Mouse (Mus musculus): ENCODE measurements around the gene Pmepa1. TPM values are rescaled to one million over a fixed set of nuclear protein-coding genes. Genes with fewer than 3 reads are reported as not detected.
A peak's percentile ranks its signal among the peaks of the same experiment; 100 is the strongest.

Gene Pmepa1
- total RNA-seq, 2 experiments from 2014 or later = 40.5 to 44.0 TPM

GRCm38 (mm10) chr2:173242874-173243273 lies 33.5 kb downstream of the Pmepa1 start:
- intact Hi-C loops (cut with DNase I) = no loop called here
- peak in 1 of 2 experiments; percentile 18 for DNase-seq (ENCODE audit: extremely low spot score in 1 of 2, low spot score in 2 of 2)

DNA sequence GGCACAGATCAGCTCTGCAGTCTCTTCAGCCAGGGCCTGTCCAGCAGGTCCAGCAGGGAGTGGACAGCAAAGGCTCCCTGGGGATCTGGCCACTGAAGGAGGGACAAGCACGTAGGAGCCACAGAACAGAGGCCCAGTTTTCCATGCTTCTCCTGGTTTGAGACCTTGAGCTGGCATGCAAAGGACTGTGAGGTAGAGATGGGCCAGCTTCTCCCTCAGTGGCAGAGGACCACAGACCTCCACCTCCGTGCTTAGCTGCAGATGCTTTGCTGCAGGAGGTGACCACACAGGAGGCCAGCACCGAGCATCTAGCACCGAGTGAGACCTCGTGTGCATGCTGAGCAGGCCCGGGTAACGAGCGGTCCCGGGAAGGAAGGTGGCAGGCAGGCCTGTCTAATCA lies 35.6 kb downstream of the Pmepa1 start:
- intact Hi-C loops (cut with DNase I) = no loop called here
- DNase-seq (ENCODE audit: extremely low spot score in 1 of 2, low spot score in 2 of 2) = no peak

DNA sequence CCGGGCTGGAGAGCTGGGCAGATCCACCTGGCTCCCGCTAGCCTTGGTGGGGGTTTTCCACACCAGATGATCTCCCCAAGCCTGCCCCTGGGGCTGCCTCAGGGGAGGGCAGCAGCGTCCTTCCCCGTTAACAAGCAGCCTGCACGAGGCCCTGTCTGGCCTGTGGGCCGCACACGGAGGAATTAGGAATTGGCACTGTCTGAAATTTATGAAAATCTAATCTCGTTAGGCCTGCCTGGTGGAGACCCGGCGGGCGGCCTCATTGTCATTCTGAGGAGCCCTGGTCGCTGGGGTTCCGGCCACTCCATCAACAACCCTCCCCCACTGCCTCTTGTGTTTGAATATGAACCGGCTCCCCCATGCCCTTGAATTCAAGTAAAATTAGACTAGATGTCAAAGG lies 37.8 kb downstream of the Pmepa1 start:
- no peak for DNase-seq (ENCODE audit: extremely low spot score in 1 of 2, low spot score in 2 of 2)
- intact Hi-C loops (cut with DNase I) = no loop called here

DNA sequence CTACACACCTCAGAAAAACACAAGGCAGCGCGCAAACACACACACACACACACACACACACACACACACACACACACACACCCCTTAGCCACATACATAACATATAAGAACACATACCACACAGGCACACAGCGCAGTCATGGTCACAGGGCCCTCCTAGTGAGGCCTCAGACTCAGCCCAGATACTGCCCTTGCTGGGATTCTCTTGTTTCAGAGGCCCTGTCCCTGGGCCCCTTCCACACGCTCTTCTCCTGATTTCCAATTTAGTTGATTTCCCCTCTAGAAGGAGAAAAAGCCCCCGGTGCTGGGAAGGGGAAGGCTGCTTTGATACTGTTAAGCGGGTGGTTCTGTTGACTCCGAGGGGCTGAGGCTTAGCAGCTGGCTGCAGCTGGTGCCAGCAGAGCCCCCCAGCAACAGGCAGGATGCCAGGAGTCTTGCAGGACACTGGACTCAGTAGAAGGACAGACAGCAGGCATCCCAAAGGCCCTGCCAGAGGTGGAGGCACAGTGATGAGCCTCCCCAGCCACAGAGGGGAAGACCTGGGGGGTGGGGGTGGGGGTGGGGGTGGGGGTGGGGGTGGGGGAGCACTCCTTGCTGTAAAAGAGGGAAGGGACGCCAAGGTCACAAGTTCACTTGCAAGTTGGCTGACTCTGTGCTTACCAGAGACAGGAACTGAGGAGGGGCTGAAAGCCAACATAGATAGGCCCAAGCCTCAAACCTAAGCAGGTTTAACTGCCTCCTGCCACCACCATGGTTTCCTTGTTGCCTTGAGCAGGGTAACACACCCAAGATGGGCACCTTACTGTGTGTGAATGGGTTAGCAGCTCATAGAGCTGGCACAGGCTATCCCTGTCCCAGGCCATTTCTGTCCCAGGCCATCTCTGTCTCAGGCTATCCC lies 40.6 kb downstream of the Pmepa1 start:
- intact Hi-C loops (cut with DNase I) = no loop called here
- DNase-seq (ENCODE audit: extremely low spot score in 1 of 2, low spot score in 2 of 2) = no peak

- intact Hi-C loops (cut with DNase I) = loop anchor here (5.0 kb wide), 1 partner anchor 35 kb away; no protein-coding TSS in a partner anchor
- no peak for DNase-seq (ENCODE audit: extremely low spot score in 1 of 2, low spot score in 2 of 2)
Observed at GRCm38 (mm10) chr2:173232766-173233099, 43.6 kb downstream of the Pmepa1 start.

DNA sequence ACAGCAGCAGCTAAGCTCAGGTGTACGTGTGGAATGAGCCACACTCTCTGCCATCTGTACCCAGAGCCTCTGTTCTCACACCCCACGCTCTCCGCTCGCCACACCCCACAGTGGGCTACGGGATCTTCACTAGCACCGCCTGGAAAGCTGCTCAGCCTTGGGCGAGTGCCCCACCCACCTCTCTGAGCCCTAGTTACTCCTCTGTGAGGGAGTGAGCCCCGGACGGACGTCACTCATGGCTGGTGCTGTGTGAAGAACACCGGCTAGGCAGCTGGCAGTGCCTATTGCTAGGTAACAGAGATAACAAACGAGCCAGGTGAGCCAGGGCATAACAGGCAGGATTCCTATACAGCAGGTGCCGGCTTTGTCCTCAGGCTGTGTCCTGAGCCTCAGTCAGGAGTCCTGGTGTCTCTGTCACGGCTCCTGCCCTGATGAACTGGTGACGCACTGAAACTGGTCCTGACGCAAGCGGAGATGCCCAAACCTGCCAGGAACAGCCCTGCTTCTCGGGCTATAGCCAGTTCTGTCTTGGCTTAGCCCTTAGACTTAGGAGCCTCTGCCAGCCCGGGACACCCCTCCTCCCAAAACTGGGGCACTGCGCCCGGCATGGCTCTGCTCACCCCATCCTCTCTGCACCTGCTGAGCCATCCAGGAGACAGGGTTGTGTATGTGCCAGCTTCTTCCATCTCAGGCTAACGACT lies 44.1 kb downstream of the Pmepa1 start:
- DNase-seq (ENCODE audit: extremely low spot score in 1 of 2, low spot score in 2 of 2) = no peak
- intact Hi-C loops (cut with DNase I) = loop anchor here (5.0 kb wide), 1 partner anchor 35 kb away; no protein-coding TSS in a partner anchor

DNA sequence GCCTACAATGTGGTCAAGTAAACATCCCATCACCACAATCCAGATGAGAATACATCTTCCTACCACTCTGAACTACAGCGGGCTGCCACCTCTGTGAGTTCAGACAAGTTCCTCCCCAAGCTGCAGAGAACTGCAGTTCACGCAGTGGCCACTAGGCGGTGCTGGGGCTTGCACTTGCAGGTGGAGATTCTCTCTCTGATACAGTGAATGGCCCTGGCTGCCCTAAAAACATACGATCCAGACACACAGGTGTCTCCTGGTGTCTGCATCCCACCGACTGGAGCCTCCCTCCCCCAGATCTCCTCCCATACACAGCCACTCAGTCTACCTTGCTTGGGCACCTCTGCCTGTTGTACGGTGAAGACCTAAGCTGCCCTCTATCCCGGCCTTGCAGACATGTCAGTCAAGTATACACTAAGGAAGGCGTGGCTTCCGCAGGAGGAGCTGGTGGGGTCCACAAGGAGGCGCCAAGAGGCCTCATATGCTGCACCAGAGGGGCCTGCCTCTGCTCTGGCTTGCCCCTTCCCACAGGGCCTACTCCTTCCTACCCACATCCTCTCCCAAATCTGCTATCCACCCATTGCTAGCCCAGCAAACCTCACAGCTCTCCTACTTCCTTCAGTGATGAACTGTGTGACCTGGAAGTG lies 46.6 kb downstream of the Pmepa1 start:
- intact Hi-C loops (cut with DNase I) = loop anchor here (1.0 to 5.0 kb wide), 2 partner anchors 38 to 317 kb away; no protein-coding TSS in a partner anchor
- peak; percentile 85 to 93 for DNase-seq (ENCODE audit: extremely low spot score in 1 of 2, low spot score in 2 of 2)

- intact Hi-C loops (cut with DNase I) = no loop called here
- DNase-seq (ENCODE audit: extremely low spot score in 1 of 2, low spot score in 2 of 2) = no peak
Observed at GRCm38 (mm10) chr2:173228567-173228966, 47.8 kb downstream of the Pmepa1 start.

- DNase-seq (ENCODE audit: extremely low spot score in 1 of 2, low spot score in 2 of 2) = no peak
- intact Hi-C loops (cut with DNase I) = no loop called here
Observed at GRCm38 (mm10) chr2:173226792-173227191, 49.5 kb downstream of the Pmepa1 start.

GRCm38 (mm10) chr2:173225906-173226305 lies 50.4 kb downstream of the Pmepa1 start:
- intact Hi-C loops (cut with DNase I) = no loop called here
- DNase-seq (ENCODE audit: extremely low spot score in 1 of 2, low spot score in 2 of 2) = no peak

DNA sequence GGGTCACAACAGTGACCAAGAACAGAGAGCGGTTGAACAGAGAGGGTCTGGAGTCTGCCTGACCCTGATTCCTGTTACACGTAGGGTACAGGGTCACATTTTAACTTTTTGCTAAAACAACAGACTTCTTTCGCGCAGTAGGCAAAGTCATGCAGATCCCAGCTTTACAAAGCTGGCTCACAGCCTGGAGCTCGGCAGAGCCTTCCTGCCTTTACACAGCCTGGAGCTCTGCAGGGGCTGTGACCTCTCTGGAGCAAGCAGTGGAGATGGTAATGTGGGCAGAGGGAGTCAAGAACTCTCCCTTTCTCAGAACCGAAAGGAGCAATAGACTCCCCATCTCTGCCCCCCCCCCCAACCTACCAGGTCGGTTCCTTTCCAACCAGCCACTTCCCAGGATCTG lies 51.5 kb downstream of the Pmepa1 start:
- DNase-seq (ENCODE audit: extremely low spot score in 1 of 2, low spot score in 2 of 2) = no peak
- intact Hi-C loops (cut with DNase I) = loop anchor here (5.0 kb wide), 1 partner anchor 227 kb away; no protein-coding TSS in a partner anchor

- intact Hi-C loops (cut with DNase I) = loop anchor here (5.0 kb wide), 1 partner anchor 228 kb away; no protein-coding TSS in a partner anchor
Observed at GRCm38 (mm10) chr2:173224097-173224496, 52.2 kb downstream of the Pmepa1 start.

DNA sequence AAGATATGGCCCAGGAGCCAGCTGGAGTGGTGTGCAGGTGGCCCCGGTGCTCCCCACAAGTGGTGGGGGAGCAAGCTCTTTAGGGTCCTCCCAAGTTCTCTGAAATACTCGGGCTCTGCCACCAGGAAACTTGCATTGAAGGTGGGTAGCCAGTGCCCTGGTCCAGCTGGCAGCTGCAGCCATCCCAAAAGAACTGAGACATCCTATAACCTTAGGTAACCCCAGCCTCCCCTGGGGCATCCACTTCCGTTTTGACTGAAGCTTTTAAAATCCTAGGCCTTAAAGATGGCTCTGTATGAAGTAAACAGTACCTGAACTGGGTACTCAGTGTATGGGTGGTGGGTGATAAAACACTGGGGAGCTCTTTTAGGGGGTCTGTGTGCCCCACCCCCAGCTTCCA lies 52.8 kb downstream of the Pmepa1 start:
- intact Hi-C loops (cut with DNase I) = loop anchor here (5.0 kb wide), 1 partner anchor 229 kb away; no protein-coding TSS in a partner anchor
- peak in 1 of 2 experiments; percentile 9 for DNase-seq (ENCODE audit: extremely low spot score in 1 of 2, low spot score in 2 of 2)

More at GRCm38 (mm10) chr2:173224097-173224496, 52.2 kb downstream of the Pmepa1 start:
- no peak for DNase-seq (ENCODE audit: extremely low spot score in 1 of 2, low spot score in 2 of 2)

DNA sequence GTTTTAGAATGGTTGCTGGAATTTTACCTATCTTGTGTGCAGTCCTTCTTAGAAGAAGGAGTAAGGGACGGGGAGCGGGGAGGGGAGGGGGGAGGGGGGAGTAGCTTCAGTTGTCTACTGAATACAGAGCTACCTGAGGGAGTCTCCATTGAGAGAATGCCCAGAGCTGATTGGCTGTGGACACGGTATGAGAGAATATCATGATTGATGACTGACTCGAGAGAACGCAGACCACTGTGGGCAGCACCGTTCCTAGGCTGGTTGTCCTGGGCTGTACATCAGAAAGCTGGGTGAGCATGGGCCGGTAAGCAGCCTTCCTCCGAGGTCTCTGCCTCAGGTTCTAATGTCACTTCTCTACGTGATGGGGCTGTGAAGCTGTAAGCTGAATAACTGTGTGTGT lies 55.6 kb downstream of the Pmepa1 start:
- DNase-seq (ENCODE audit: extremely low spot score in 1 of 2, low spot score in 2 of 2) = peak in 1 of 2 experiments; percentile 13
- intact Hi-C loops (cut with DNase I) = loop anchor here (5.0 kb wide), 1 partner anchor 232 kb away; no protein-coding TSS in a partner anchor

- peak in 1 of 2 experiments; percentile 38 for DNase-seq (ENCODE audit: extremely low spot score in 1 of 2, low spot score in 2 of 2)
- intact Hi-C loops (cut with DNase I) = loop anchor here (2.0 kb wide), 1 partner anchor 327 kb away; no protein-coding TSS in a partner anchor
Observed at GRCm38 (mm10) chr2:173219256-173219954, 56.9 kb downstream of the Pmepa1 start.

DNA sequence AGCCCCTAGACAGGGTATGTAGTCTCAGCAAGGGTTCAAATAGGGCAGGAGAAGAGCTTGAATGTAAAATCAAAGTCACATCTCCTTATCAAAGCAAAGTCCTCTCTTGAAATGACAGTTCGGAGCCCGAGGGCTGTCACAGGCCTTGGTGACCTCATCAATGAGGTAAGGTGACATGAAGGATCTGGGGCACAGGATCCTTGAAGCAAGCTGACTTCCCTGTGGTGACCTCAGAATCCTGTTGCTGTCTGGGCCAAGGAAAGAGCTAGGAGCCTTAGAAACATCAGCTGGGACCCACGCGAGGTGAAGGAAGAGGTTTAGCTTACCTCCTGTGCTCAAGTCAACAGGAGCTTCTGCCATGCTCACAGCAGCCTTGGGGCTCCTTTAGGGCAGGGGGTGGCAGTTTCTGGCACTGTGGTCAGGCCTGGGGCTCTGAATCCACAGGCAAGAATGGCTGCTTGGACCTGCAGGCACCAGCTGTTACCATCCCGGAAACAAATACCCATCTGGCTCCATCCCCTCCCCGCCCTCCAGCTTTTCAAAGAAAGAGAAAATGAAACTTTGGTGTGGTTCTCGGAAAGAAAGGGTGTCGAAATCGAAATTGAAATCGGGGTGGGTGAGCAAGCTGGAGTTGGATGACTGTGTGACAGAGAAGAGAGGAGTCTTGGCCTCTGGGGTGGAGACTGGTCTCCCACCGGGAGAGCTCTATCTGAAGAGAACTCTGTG lies 57.8 kb downstream of the Pmepa1 start, which contains the start of gene Zbp1:
Zbp1 (minus strand) TSS at position 508 of the 726 bp plus-strand sequence.
- peak in 1 of 2 experiments; percentile 14 for DNase-seq (ENCODE audit: extremely low spot score in 1 of 2, low spot score in 2 of 2)
- intact Hi-C loops (cut with DNase I) = loop anchor here (2.0 kb wide), 1 partner anchor 328 kb away; no protein-coding TSS in a partner anchor

- intact Hi-C loops (cut with DNase I) = loop anchor here (2.0 kb wide), 1 partner anchor 329 kb away; no protein-coding TSS in a partner anchor
- peak in 1 of 2 experiments; percentile 2 for DNase-seq (ENCODE audit: extremely low spot score in 1 of 2, low spot score in 2 of 2)
Observed at GRCm38 (mm10) chr2:173217763-173218258, 58.5 kb downstream of the Pmepa1 start.
